Mouse (Mus musculus): ENCODE measurements around the gene Zmym4. TPM values are rescaled to one million over a fixed set of nuclear protein-coding genes. Genes with fewer than 3 reads are reported as not detected.
"Not testable (repeated sequence)": the region's sequence is repeated elsewhere in the genome, so short reads cannot be mapped to it uniquely, and the experiment has no call there.

Gene Zmym4
- polyA plus RNA-seq, 1 experiment from 2014 or later, result 2.9 TPM

DNA sequence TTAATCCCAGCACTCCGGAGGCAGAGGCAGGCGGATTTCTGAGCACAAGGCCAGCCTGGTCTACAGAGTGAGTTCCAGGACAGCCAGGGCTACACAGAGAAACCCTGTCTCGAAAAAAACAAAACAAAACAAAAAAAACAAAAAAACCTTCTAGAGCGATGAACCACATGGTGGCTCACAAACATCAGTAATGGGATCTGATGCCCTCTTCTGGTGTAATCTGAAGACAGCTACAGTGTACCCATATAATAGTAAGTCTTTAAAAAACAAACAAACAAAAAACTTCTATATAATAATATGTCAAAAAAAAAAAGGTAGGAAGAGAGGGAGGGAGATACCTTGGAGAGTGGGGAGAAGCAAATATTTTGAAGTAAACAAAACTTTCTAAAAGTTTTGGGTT lies 17.1 kb downstream of the Zmym4 start:
- not testable (repeated sequence) for DNase-seq; H3K9me3 ChIP-seq (ENCODE audit: low read length); H3K36me3 ChIP-seq (replicated peaks; ENCODE audit: insufficient read depth, low read length); H3K4me3 ChIP-seq (ENCODE audit: low read depth, low read length); H3K4me2 ChIP-seq (ENCODE audit: low read depth, low read length); H3K27ac ChIP-seq (ENCODE audit: low read depth); H3K9ac ChIP-seq (replicated peaks); H3K4me1 ChIP-seq (ENCODE audit: insufficient read depth); H3K27me3 ChIP-seq (ENCODE audit: insufficient read depth, low read length); ATAC-seq
- 77% methylated on average over 4 of the region's 4 CpGs for WGBS (ENCODE audit: insufficient replicate concordance)
- TF ChIP-seq CTCF (IDR thresholded peaks at IDR 0.05; ENCODE audit: low read depth), result 0 out of 2 replicates have a peak, but pooled peaks have one; percentile 11

DNA sequence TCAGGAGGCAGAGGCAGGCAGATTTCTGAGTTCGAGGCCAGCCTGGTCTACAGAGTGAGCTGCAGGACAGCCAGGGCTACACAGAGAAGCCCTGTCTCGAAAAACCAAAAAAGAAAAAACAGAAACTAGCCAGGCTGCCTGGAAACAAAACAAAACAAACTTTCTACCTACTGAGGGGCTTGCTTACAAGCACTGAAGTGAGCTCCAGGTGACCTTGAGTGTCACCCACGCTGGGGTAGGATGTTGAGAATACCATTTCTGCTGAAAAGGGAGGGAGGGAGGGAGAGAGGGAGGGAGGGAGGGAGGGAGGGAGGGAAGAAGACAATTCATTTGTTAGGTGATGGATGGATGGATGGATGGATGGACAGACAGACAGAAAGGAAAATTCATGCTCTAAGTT lies 24.5 kb downstream of the Zmym4 start:
- no peak for ATAC-seq
- 72% methylated on average over 3 of the region's 3 CpGs for WGBS (ENCODE audit: insufficient replicate concordance)
- H3K4me2 ChIP-seq (ENCODE audit: low read depth, low read length), result no peak overlapping the region

GRCm38 (mm10) chr4:126942846-126943245 lies 25.1 kb downstream of the Zmym4 start:
- no peak for ATAC-seq
- no peak for DNase-seq
- Histone ChIP-seq H3K9me3 (ENCODE audit: low read length) (no peaks in the 10 kb centered on the region), H3K9ac (replicated peaks) (no peak overlapping the region), H3K4me2 (ENCODE audit: low read depth, low read length) (no peak overlapping the region), H3K27ac (ENCODE audit: low read depth) (no peak overlapping the region), H3K36me3 (replicated peaks; ENCODE audit: insufficient read depth, low read length) (peaks cover 2% of the 10 kb centered on the region; the same call in 1 of the 2 replicates), H3K27me3 (ENCODE audit: insufficient read depth, low read length) (no peaks in the 10 kb centered on the region), H3K4me1 (ENCODE audit: insufficient read depth) (no peaks in the 10 kb centered on the region), H3K4me3 (ENCODE audit: low read depth, low read length) (no peak overlapping the region)
- TF ChIP-seq CTCF (IDR thresholded peaks at IDR 0.05; ENCODE audit: low read depth), result no peak
- no peak for TF ChIP-seq EP300 (IDR thresholded peaks at IDR 0.05; ENCODE audit: low read depth)
- 84% methylated on average over 3 of the region's 3 CpGs for WGBS (ENCODE audit: insufficient replicate concordance)

More for the DNA sequence above, 24.5 kb downstream of the Zmym4 start:
- Histone ChIP-seq H3K4me3 (ENCODE audit: low read depth, low read length) (no peak overlapping the region), H3K27ac (ENCODE audit: low read depth) (no peak overlapping the region), H3K9ac (replicated peaks) (no peak overlapping the region), H3K36me3 (replicated peaks; ENCODE audit: insufficient read depth, low read length) (peaks cover 2% of the 10 kb centered on the region; the same call in 1 of the 2 replicates), H3K9me3 (ENCODE audit: low read length) (no peaks in the 10 kb centered on the region), H3K4me1 (ENCODE audit: insufficient read depth) (no peaks in the 10 kb centered on the region), H3K27me3 (ENCODE audit: insufficient read depth, low read length) (no peaks in the 10 kb centered on the region)
- DNase-seq, result no peak
- TF ChIP-seq CTCF (IDR thresholded peaks at IDR 0.05; ENCODE audit: low read depth) (no peak), EP300 (IDR thresholded peaks at IDR 0.05; ENCODE audit: low read depth) (no peak)

DNA sequence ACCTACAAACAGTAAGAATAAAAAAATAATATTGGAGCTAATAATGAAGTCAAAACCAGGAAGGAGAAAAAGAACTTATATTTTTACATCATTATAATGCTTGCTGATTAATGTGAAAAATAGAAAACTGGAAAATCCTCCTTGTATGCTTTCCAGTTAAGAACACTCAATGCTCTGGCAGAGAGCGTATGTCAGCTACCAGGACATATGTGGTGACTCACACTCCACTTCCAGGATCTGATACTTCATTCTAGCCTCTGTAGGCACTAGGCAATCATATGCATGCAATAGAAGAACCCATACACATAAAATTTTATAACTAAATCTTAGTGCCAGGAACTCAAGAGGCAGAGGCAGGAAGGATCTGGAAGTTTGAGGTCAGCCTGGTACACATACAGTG lies 40.2 kb downstream of the Zmym4 start:
- no peak overlapping the region for H3K27ac ChIP-seq (ENCODE audit: low read depth)
- no peak overlapping the region for H3K4me2 ChIP-seq (ENCODE audit: low read depth, low read length)
- H3K4me1 ChIP-seq (ENCODE audit: insufficient read depth), result no peaks in the 10 kb centered on the region
- no peak for DNase-seq
- no peak overlapping the region for H3K9ac ChIP-seq (replicated peaks)
- peaks cover 10% of the 10 kb centered on the region; the same call in 1 of the 2 replicates for H3K36me3 ChIP-seq (replicated peaks; ENCODE audit: insufficient read depth, low read length)
- H3K27me3 ChIP-seq (ENCODE audit: insufficient read depth, low read length), result no peaks in the 10 kb centered on the region
- 87% methylated on average over 1 of the region's 1 CpGs for WGBS (ENCODE audit: insufficient replicate concordance)
- no peaks in the 10 kb centered on the region for H3K9me3 ChIP-seq (ENCODE audit: low read length)
- ATAC-seq, result no peak
- H3K4me3 ChIP-seq (ENCODE audit: low read depth, low read length), result no peak overlapping the region
- no peak for TF ChIP-seq EP300 (IDR thresholded peaks at IDR 0.05; ENCODE audit: low read depth)
- no peak for TF ChIP-seq CTCF (IDR thresholded peaks at IDR 0.05; ENCODE audit: low read depth)

GRCm38 (mm10) chr4:126889879-126890278 lies 78.1 kb downstream of the Zmym4 start:
- Histone ChIP-seq H3K9ac (replicated peaks) (no peak overlapping the region), H3K4me2 (ENCODE audit: low read depth, low read length) (no peak overlapping the region), H3K27me3 (ENCODE audit: insufficient read depth, low read length) (no peaks in the 10 kb centered on the region), H3K4me3 (ENCODE audit: low read depth, low read length) (no peak overlapping the region), H3K9me3 (ENCODE audit: low read length) (no peaks in the 10 kb centered on the region), H3K36me3 (replicated peaks; ENCODE audit: insufficient read depth, low read length) (peaks cover 41% of the 10 kb centered on the region), H3K4me1 (ENCODE audit: insufficient read depth) (no peaks in the 10 kb centered on the region), H3K27ac (ENCODE audit: low read depth) (no peak overlapping the region)
- WGBS (ENCODE audit: insufficient replicate concordance), result 73% methylated on average over 8 of the region's 8 CpGs
- TF ChIP-seq EP300 (IDR thresholded peaks at IDR 0.05; ENCODE audit: low read depth) (no peak), CTCF (IDR thresholded peaks at IDR 0.05; ENCODE audit: low read depth) (no peak)
- ATAC-seq (peak; percentile 29; the same call in 1 of the 2 replicates), DNase-seq (no peak)

- Histone ChIP-seq H3K9me3 (ENCODE audit: low read length) (no peaks in the 10 kb centered on the region), H3K27ac (ENCODE audit: low read depth) (no peak overlapping the region), H3K9ac (replicated peaks) (no peak overlapping the region), H3K4me2 (ENCODE audit: low read depth, low read length) (no peak overlapping the region), H3K27me3 (ENCODE audit: insufficient read depth, low read length) (no peaks in the 10 kb centered on the region), H3K4me3 (ENCODE audit: low read depth, low read length) (no peak overlapping the region), H3K4me1 (ENCODE audit: insufficient read depth) (no peaks in the 10 kb centered on the region), H3K36me3 (replicated peaks; ENCODE audit: insufficient read depth, low read length) (peaks cover 39% of the 10 kb centered on the region)
- ATAC-seq (no peak), DNase-seq (no peak)
- TF ChIP-seq CTCF (IDR thresholded peaks at IDR 0.05; ENCODE audit: low read depth), result peak; percentile 41
- no peak for TF ChIP-seq EP300 (IDR thresholded peaks at IDR 0.05; ENCODE audit: low read depth)
- 74% methylated on average over 1 of the region's 1 CpGs for WGBS (ENCODE audit: insufficient replicate concordance)
These were observed 82.0 kb downstream of the Zmym4 start for GRCm38 (mm10) chr4:126885953-126886352.

DNA sequence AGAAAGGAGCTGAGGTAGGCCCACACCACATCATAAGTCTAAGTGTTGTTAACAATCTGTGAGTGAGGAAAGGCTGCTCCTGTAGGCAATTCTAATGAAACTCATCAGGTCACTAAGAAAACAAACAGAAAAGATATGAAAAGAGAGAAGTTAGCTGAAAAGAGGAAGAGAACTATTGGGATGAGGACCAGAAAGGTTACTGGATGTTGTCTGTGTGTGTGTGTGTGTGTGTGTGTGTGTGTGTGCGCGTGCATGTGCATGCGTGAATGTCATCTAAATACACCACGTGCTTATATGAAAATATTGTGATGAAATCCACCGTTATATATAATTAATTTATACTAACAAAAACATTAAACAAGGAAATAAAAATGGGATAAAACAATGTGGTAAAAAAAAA lies 84.3 kb downstream of the Zmym4 start:
- TF ChIP-seq EP300 (IDR thresholded peaks at IDR 0.05; ENCODE audit: low read depth) (no peak), CTCF (IDR thresholded peaks at IDR 0.05; ENCODE audit: low read depth) (no peak)
- ATAC-seq, result no peak
- no peak for DNase-seq
- Histone ChIP-seq H3K27me3 (ENCODE audit: insufficient read depth, low read length) (no peaks in the 10 kb centered on the region), H3K27ac (ENCODE audit: low read depth) (no peak overlapping the region), H3K4me2 (ENCODE audit: low read depth, low read length) (no peak overlapping the region), H3K36me3 (replicated peaks; ENCODE audit: insufficient read depth, low read length) (peaks cover 28% of the 10 kb centered on the region), H3K4me3 (ENCODE audit: low read depth, low read length) (no peak overlapping the region), H3K9ac (replicated peaks) (no peak overlapping the region), H3K4me1 (ENCODE audit: insufficient read depth) (no peaks in the 10 kb centered on the region), H3K9me3 (ENCODE audit: low read length) (no peaks in the 10 kb centered on the region)
- WGBS (ENCODE audit: insufficient replicate concordance), result 86% methylated on average over 5 of the region's 5 CpGs
